Mouse (Mus musculus) stomach, embryonic 15.5 days (tissue): Measurements from ENCODE around the gene Fbxl15. TPM values are rescaled to one million over a fixed set of nuclear protein-coding genes. Genes with fewer than 3 reads are reported as not detected.

Experiments
- ATAC-seq: fragments of 200-750 bp; cut with Nextera tagmentation; 2 replicates; pipeline ENCODE4 v1.8.0; 2017; ENCODE audit warnings: low read depth, moderate number of reproducible peaks, moderate TSS enrichment; ENCODE audit not compliant: insufficient read depth, low FRiP score
- H3K27ac ChIP-seq: fragments of 300-500 bp; sonication (generic); 2 replicates; pipeline ENCODE4 v1.5.1; 2015; ENCODE audit warnings: mild to moderate bottlenecking, inconsistent platforms
- H3K27me3 ChIP-seq: fragments of 300-500 bp; sonication (generic); replicated peaks from 2 replicates; pipeline ENCODE4 v1.6.1; 2015; ENCODE audit warnings: inconsistent platforms
- H3K36me3 ChIP-seq: fragments of 300-500 bp; sonication (generic); 2 replicates; pipeline ENCODE4 v1.6.1; 2015; ENCODE audit warnings: inconsistent platforms
- H3K4me1 ChIP-seq: fragments of 300-500 bp; sonication (generic); 2 replicates; pipeline ENCODE4 v1.6.1; 2015; ENCODE audit warnings: inconsistent platforms
- H3K4me2 ChIP-seq: fragments of 300-500 bp; sonication (generic); 2 replicates; pipeline ENCODE4 v1.6.1; 2015; ENCODE audit warnings: mild to moderate bottlenecking, inconsistent platforms
- H3K4me3 ChIP-seq: fragments of 300-500 bp; sonication (generic); replicated peaks from 2 replicates; pipeline ENCODE4 v1.5.1; 2015; ENCODE audit warnings: inconsistent platforms
- H3K9ac ChIP-seq: fragments of 300-500 bp; sonication (generic); 2 replicates; pipeline ENCODE4 v1.6.1; 2015; ENCODE audit warnings: inconsistent platforms
- H3K9me3 ChIP-seq: fragments of 300-500 bp; sonication (generic); 2 replicates; pipeline ENCODE4 v1.6.1; 2016; ENCODE audit warnings: inconsistent platforms
- WGBS: fragments of 180-500 bp; shearing (Covaris S2); methylation state at CpG from one replicate; pipeline ENCODE4 v1.1.7; 2015; 5-methylcytosine and 5-hydroxymethylcytosine counted together
- polyA plus RNA-seq: library from polyadenylated mRNA; unstranded; fragments of >200 nt; fragmentation: Nextera tagmentation; extraction: Ambion mirVana; gene quantifications from 2 replicates; pipeline ENCODE4 v1.2.1, GENCODE M21; 2015

Fbxl15 gene
- 16.7 TPM in 2 replicates for polyA plus RNA-seq

DNA sequence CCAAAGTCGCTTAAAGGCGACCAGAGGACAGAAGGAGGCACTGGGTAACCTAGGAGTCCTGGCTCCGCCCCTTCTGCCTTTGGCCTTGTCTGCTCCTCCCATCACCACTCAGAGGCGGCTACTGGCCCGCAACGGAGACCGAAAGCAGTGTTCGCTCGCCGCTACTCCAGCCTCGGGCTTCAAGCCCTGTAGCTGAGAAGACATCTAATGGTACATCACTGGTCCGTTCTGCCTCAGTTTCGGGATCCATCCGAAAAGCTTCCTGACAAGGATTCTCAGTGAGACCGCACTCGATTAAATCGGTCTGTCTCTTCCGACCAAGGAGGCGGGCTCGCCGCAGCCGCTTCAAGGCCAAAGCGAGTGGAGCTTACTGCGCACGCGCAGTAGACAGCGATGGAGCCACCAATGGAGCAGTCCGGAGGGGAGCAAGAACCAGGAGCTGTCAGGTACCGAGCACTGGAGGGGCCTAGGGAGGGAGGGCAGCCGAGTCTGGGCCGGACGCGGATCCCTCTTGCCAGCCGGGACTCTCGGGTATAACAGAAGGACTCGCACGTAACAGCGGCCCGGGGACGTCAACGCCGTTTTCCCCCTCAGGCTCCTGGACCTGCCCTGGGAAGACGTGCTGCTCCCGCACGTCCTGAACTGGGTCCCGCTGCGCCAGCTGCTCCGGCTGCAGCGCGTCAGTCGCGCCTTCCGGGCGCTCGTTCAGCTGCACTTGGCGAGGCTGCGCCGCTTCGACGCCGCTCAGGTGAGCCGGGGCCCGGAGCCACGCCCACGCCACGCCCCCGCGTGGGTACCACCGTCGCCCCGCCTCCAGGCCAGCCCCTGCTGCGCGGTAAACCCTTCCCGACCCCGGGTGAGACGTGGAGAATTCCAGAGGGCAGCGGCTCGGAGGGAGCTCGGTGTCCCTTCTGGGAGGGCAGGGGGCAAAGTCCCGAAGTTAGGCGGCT lies at the start of gene Fbxl15:
TSS of gene Fbxl15 (plus strand) at position 104 of the 950 bp plus-strand sequence.
- H3K4me1 ChIP-seq: peaks cover 26% of the 10 kb centered on the region
- H3K4me3 ChIP-seq: peak within 1 kb of the TSS; percentile 51
- H3K9ac ChIP-seq: peak within 1 kb of the TSS; percentile 58; the same call in 1 of the 2 replicates
- H3K4me2 ChIP-seq: peak within 1 kb of the TSS; percentile 100
- ATAC-seq: peak; percentile 85
- peaks cover 32% of the 10 kb centered on the region for H3K27me3 ChIP-seq
- peak within 1 kb of the TSS; percentile 91 for H3K27ac ChIP-seq
- under 1% methylated on average over 81 of the region's 81 CpGs for WGBS
- 0 out of 2 replicates have a peak, but pooled peaks cover 5% of the 10 kb centered on the region for H3K36me3 ChIP-seq
- H3K9me3 ChIP-seq: no peaks in the 10 kb centered on the region

DNA sequence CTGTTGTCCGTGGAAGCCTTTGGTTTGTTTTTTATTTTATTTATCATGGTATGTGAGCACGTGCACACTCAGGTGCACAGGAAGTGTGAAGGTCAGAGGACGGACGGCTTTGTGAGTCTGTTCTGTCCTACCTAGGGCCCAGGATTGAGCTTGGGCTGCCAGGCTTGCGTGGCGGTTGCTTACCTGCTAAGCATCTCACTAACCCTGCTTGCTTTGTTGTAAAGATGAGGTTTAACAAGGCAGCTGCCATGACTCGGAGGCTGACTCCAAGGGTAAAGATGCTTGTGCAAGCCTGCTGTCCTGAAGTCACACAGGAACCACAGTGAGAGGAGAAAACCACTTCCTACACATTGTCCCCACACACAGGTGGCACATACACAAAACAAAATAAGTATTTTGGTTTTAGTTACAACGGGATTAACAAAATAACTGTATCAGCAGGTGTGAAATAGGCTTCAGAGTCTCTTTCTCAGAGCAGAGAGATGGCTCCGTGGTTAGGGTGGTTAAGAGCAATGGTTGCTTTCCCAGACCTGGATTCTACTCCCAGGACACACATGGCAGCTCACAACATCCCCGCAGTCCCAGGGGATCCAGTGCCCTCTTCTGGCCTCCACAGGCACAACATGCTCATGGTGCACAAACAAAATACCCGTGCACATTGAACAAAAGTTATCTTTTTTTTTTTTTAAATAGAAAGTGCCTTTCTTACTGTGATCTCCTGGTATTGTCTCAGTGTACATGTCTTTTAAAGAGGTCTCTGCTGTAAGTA lies 45.7 kb upstream of the Fbxl15 start:
- peaks cover 61% of the 10 kb centered on the region for H3K36me3 ChIP-seq
- 91% methylated on average over 11 of the region's 11 CpGs for WGBS
- no peak overlapping the region for H3K27ac ChIP-seq

DNA sequence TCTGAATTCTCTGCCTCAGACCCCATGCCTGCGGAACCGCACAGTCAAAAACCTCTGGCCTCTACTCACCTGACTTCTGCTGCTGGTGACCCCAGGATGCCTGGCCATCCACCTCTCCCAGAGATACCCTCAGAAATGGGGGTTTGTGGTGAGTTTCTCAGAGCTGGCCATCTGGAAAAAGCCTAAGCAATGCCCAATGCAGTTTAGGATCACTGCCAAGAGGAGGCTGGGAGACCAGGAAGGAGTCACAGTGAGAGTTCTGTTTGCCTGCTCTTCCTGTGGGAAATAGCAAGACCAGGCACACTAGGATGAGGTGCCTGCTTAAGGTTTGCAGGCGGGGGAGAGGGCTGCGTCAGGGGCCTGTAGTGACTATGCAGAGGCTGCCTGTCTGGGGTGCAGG lies 43.3 kb upstream of the Fbxl15 start:
- Histone ChIP-seq H3K4me2 (no peak overlapping the region), H3K27ac (no peak overlapping the region), H3K9ac (no peak overlapping the region), H3K4me1 (no peaks in the 10 kb centered on the region), H3K27me3 (no peaks in the 10 kb centered on the region), H3K36me3 (peaks cover 53% of the 10 kb centered on the region), H3K9me3 (no peaks in the 10 kb centered on the region), H3K4me3 (no peak overlapping the region)
- 91% methylated on average over 4 of the region's 4 CpGs for WGBS
- no peak for ATAC-seq

More for the DNA sequence above, 45.7 kb upstream of the Fbxl15 start:
- Histone ChIP-seq H3K9ac (no peak overlapping the region), H3K4me1 (no peaks in the 10 kb centered on the region), H3K4me2 (no peak overlapping the region), H3K9me3 (no peaks in the 10 kb centered on the region), H3K4me3 (no peak overlapping the region), H3K27me3 (no peaks in the 10 kb centered on the region)
- no peak for ATAC-seq

DNA sequence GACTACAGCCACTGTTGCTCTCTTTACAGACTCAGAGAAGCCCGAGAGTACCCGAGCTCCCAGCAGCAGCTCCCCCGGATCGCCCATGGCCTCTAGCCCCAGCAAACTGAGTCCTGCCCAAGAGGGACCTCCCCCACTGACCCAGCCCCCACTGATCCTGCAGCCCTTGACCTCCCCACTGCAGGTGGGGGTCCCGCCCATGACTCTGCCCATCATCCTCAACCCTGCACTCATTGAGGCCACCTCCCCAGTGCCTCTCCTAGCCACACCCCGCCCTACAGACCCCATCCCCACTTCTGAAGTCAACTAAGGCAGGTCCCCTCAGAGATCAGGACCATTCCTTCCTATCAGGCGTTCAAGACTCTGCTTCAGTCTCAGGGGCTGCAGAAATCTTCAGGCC lies 42.4 kb upstream of the Fbxl15 start:
- no peak overlapping the region for H3K4me3 ChIP-seq
- H3K27ac ChIP-seq: no peak overlapping the region
- peaks cover 47% of the 10 kb centered on the region for H3K36me3 ChIP-seq
- no peak for ATAC-seq
- H3K4me1 ChIP-seq: no peaks in the 10 kb centered on the region
- H3K4me2 ChIP-seq: no peak overlapping the region
- H3K9me3 ChIP-seq: no peaks in the 10 kb centered on the region
- WGBS: 82% methylated on average over 7 of the region's 7 CpGs
- H3K27me3 ChIP-seq: no peaks in the 10 kb centered on the region
- no peak overlapping the region for H3K9ac ChIP-seq

DNA sequence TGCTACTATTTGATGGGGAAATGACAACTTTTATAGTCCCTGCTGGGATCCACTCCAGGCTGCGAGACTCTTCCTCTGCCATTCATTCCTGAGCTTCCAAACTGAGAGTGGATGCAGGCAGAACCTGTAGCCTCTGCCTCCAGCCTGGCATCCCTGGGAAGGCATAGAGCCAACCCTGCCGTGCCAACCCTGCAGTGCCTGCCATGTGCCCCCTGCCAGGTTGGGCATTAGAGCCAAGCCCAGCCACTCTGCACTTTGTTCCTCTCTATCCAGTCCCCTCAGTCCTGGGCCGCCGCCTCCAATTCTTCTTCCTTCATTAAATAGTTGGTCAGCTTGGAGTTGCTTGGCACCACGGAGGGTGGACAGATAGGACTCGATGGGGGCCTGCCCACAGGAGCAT lies 41.9 kb upstream of the Fbxl15 start:
- no peaks in the 10 kb centered on the region for H3K4me1 ChIP-seq
- H3K4me2 ChIP-seq: no peak overlapping the region
- no peak overlapping the region for H3K9ac ChIP-seq
- H3K9me3 ChIP-seq: no peaks in the 10 kb centered on the region
- peaks cover 44% of the 10 kb centered on the region for H3K36me3 ChIP-seq
- ATAC-seq: no peak
- H3K27me3 ChIP-seq: no peaks in the 10 kb centered on the region
- 92% methylated on average over 6 of the region's 6 CpGs for WGBS
- no peak overlapping the region for H3K4me3 ChIP-seq
- H3K27ac ChIP-seq: no peak overlapping the region

- H3K9ac ChIP-seq: no peak overlapping the region
- ATAC-seq: no peak
- 84% methylated on average over 3 of the region's 3 CpGs for WGBS
- no peak overlapping the region for H3K4me2 ChIP-seq
- no peaks in the 10 kb centered on the region for H3K9me3 ChIP-seq
- H3K4me3 ChIP-seq: no peak overlapping the region
- no peaks in the 10 kb centered on the region for H3K27me3 ChIP-seq
- peaks cover 36% of the 10 kb centered on the region for H3K36me3 ChIP-seq
- H3K4me1 ChIP-seq: no peaks in the 10 kb centered on the region
- no peak overlapping the region for H3K27ac ChIP-seq
Observed at GRCm38 (mm10) chr19:46286926-46287325, 41.1 kb upstream of the Fbxl15 start.

GRCm38 (mm10) chr19:46287566-46287965 lies 40.4 kb upstream of the Fbxl15 start:
- Histone ChIP-seq H3K4me1 (no peaks in the 10 kb centered on the region), H3K4me2 (no peak overlapping the region), H3K27me3 (no peaks in the 10 kb centered on the region), H3K9ac (no peak overlapping the region), H3K36me3 (peaks cover 31% of the 10 kb centered on the region), H3K4me3 (no peak overlapping the region), H3K27ac (no peak overlapping the region), H3K9me3 (no peaks in the 10 kb centered on the region)
- WGBS: 89% methylated on average over 3 of the region's 3 CpGs
- no peak for ATAC-seq

DNA sequence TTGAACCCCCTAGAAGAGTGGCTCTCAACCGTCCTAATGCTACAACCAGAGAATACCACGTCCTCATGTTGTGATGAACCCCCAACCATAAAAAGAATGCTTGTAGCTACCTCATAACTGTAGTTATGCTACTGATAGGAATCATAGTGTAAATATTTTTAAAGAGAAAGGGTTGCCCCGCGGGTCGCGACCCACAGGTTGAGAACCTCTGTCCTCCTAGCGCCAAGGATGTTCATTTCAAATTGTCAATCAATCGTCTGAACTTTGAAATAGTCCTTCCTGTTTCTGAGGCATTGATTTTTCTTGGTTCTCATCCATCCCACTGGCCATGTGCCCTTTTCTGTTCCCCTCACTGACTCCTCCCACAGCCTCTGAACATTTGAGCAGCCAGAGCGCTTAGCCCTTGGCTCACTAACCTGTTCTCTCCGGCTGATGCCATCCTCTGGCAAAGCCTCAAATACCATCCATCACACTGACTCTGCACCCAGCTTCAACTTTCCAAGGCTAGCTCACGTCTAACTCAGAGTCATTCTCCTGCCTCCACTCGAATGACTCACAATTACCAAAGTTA lies 37.4 kb upstream of the Fbxl15 start:
- H3K9ac ChIP-seq: no peak overlapping the region
- no peaks in the 10 kb centered on the region for H3K4me1 ChIP-seq
- H3K27me3 ChIP-seq: no peaks in the 10 kb centered on the region
- no peaks in the 10 kb centered on the region for H3K9me3 ChIP-seq
- H3K27ac ChIP-seq: no peak overlapping the region
- ATAC-seq: no peak
- H3K4me3 ChIP-seq: no peak overlapping the region
- 0 out of 2 replicates have a peak, but pooled peaks cover 5% of the 10 kb centered on the region for H3K36me3 ChIP-seq
- WGBS: 59% methylated on average over 12 of the region's 12 CpGs
- H3K4me2 ChIP-seq: no peak overlapping the region

GRCm38 (mm10) chr19:46296938-46297337 lies 31.0 kb upstream of the Fbxl15 start:
- 46% methylated on average over 4 of the region's 4 CpGs for WGBS
- no peaks in the 10 kb centered on the region for H3K4me1 ChIP-seq
- no peak overlapping the region for H3K27ac ChIP-seq
- no peak overlapping the region for H3K9ac ChIP-seq
- no peaks in the 10 kb centered on the region for H3K9me3 ChIP-seq
- H3K36me3 ChIP-seq: no peaks in the 10 kb centered on the region
- no peaks in the 10 kb centered on the region for H3K27me3 ChIP-seq
- no peak overlapping the region for H3K4me2 ChIP-seq
- peak; percentile 22; the same call in 1 of the 2 replicates for ATAC-seq
- no peak overlapping the region for H3K4me3 ChIP-seq

DNA sequence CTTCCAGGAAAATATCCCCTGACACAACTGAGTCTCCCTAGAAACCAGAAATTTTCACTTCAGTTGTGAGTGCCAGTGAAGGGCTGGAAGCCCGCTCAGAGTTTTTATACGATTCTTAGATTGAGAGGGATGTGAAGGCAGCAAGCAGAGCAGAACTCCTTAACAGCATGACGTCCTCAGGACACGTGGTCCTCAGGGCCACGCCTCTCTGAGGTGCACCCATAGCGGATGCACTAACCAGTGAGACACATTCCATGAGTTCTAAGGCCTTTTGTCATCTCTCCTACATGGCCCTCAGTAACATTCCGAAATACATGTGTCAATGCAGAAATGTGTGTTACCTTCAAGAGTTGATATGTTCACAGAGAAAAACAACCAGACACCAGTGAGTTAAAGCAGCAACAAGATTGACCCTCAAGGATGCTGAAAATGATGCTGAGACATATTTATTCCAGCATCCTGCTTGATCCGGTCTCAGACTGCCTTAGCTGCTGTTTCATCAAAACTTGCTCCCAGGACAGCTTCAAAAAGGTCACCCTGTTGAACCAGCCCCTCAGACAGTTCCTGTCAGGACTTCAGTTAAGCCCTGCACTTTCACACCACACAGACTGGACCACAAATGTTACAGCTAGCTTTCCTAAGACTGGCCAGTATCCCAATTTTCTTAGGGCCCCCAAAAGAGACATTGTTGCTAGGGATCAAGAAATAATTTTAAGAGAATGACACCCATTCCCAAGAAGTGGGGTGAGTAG lies 27.5 kb upstream of the Fbxl15 start:
- Histone ChIP-seq H3K9ac (no peak overlapping the region), H3K4me1 (peaks cover 6% of the 10 kb centered on the region; the same call in 1 of the 2 replicates), H3K4me2 (no peak overlapping the region), H3K27ac (no peak overlapping the region), H3K9me3 (no peaks in the 10 kb centered on the region), H3K4me3 (no peak overlapping the region), H3K36me3 (no peaks in the 10 kb centered on the region), H3K27me3 (no peaks in the 10 kb centered on the region)
- 44% methylated on average over 8 of the region's 8 CpGs for WGBS
- no peak for ATAC-seq

GRCm38 (mm10) chr19:46302551-46302950 lies 25.4 kb upstream of the Fbxl15 start:
- Histone ChIP-seq H3K27me3 (no peaks in the 10 kb centered on the region), H3K36me3 (no peaks in the 10 kb centered on the region), H3K4me1 (peaks cover 12% of the 10 kb centered on the region), H3K4me2 (no peak overlapping the region), H3K27ac (no peak overlapping the region), H3K9ac (no peak overlapping the region), H3K9me3 (no peaks in the 10 kb centered on the region), H3K4me3 (no peak overlapping the region)
- ATAC-seq: no peak
- 87% methylated on average over 4 of the region's 4 CpGs for WGBS
